Mouse (Mus musculus): ENCODE results near the gene Jak3. TPM values are rescaled to one million over a fixed set of nuclear protein-coding genes. Genes with fewer than 3 reads are reported as not detected.

Jak3 gene
- total and polyA plus RNA-seq, 3 experiments: 15.7 to 68.8 (median 29.8) TPM

DNA sequence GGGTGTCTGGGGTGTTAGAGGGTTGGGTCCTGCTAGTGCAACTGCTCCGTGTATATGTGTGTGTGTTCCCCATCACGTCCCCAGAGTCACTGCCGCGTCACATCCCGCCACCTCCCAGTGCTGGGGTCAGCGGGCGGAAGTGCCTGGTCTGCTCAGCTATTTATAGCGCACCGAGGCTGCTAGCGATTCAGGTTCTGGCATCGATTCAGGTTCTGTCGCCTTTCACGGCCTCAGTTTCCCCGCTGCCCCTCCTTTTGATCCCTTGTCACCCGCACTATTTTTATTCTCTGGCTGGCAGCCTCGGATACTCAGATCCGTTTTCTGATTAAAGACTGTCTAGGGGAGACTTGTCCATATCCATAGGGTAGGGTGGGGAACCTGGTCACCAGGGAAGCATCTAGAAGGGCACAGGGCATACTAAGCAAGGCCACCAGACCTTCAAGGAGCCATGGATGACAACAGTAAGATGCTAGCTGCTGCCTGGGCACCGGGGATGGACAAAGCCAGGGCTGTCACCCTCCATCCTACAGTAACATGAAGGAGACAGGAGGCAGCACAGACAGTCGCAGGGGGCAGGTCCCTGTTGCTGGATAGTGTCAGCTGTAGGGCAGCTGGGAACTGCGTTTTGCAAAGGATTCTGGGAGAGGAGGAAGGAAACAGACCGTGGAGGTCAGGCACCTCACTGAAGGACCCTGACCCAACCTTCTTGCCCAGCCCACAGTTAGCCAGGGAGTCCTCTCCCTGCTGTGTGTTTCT lies 7.7 kb upstream of the Jak3 start:
- DNase-seq (ENCODE audit: low spot score) (peak; percentile 53), ATAC-seq (ENCODE audit: extremely low read depth, insufficient number of reproducible peaks, low FRiP score, poor library complexity, severe bottlenecking) (0 out of 2 replicates have a peak, but pooled peaks have one; percentile 16)
- Histone ChIP-seq H3K9me3 (replicated peaks) (no peaks in the 10 kb centered on the region), H3K36me3 (replicated peaks) (no peaks in the 10 kb centered on the region), H3K27me3 (ENCODE audit: insufficient read depth, low read length) (peaks cover 49% of the 10 kb centered on the region), H3K4me3 (ENCODE audit: low read depth, low read length) (peak overlapping the region; percentile 69), H3K4me1 (ENCODE audit: insufficient read depth, low read depth, low read length) (peaks cover 77% of the 10 kb centered on the region)
- TF ChIP-seq POLR2AphosphoS5 (IDR thresholded peaks at IDR 0.05; ENCODE audit: insufficient replicate concordance, low read depth, low read length) (no peak), TAL1 (conservative IDR thresholded peaks at IDR 0.05; ENCODE audit: low read depth, low read length) (no peak), GATA2 (IDR thresholded peaks at IDR 0.05; ENCODE audit: borderline replicate concordance, low read depth, low read length) (no peak)

DNA sequence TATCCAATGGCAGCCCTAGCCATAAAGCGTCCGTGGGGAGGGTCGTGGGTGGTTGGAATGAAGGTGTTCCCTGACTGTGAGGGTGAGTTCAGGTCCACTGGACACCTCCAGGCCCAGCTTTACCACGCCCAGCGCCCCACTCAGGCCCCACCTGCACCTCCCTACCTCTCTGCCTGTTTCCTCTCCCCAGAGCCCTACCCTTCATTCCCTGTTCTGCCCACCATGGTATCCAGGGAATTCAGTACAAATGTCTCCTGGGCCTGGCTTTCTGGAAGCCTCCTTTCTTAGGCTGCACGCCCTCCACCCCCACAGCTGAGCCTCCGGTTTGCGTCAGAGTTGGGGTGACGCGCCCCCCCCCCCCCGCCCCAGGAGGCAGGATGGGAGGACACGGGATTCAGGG lies 5.9 kb upstream of the Jak3 start:
- H3K9me3 ChIP-seq (replicated peaks): no peaks in the 10 kb centered on the region
- H3K27me3 ChIP-seq (ENCODE audit: insufficient read depth, low read length): peaks cover 41% of the 10 kb centered on the region
- ATAC-seq (ENCODE audit: extremely low read depth, insufficient number of reproducible peaks, low FRiP score, poor library complexity, severe bottlenecking): no peak
- TF ChIP-seq POLR2AphosphoS5 (IDR thresholded peaks at IDR 0.05; ENCODE audit: insufficient replicate concordance, low read depth, low read length) (no peak), TAL1 (conservative IDR thresholded peaks at IDR 0.05; ENCODE audit: low read depth, low read length) (no peak), GATA2 (IDR thresholded peaks at IDR 0.05; ENCODE audit: borderline replicate concordance, low read depth, low read length) (no peak), GATA1 (IDR thresholded peaks at IDR 0.05; ENCODE audit: borderline replicate concordance, low read length) (no peak), CTCF (IDR thresholded peaks at IDR 0.05; ENCODE audit: low read depth, low read length) (no peak)
- H3K36me3 ChIP-seq (replicated peaks): peaks cover 1% of the 10 kb centered on the region
- DNase-seq (ENCODE audit: low spot score): peak; percentile 32
- H3K4me1 ChIP-seq (ENCODE audit: insufficient read depth, low read depth, low read length): peaks cover 71% of the 10 kb centered on the region
- H3K4me3 ChIP-seq (ENCODE audit: low read depth, low read length): peak overlapping the region; percentile 74

- DNase-seq (ENCODE audit: low spot score): peak; percentile 42
- TF ChIP-seq GATA1 (IDR thresholded peaks at IDR 0.05; ENCODE audit: borderline replicate concordance, low read length) (no peak), POLR2AphosphoS5 (IDR thresholded peaks at IDR 0.05; ENCODE audit: insufficient replicate concordance, low read depth, low read length) (no peak), GATA2 (IDR thresholded peaks at IDR 0.05; ENCODE audit: borderline replicate concordance, low read depth, low read length) (no peak)
These were observed 5.2 kb upstream of the Jak3 start for GRCm38 (mm10) chr8:71670621-71671548.

GRCm38 (mm10) chr8:71671549-71671965 lies 4.5 kb upstream of the Jak3 start, which contains the start of gene Unc13a:
Unc13a (minus strand) TSS chr8:71671757.
- Histone ChIP-seq H3K4me3 (ENCODE audit: low read depth, low read length) (peak within 1 kb of the TSS; percentile 74), H3K27me3 (ENCODE audit: insufficient read depth, low read length) (peaks cover 34% of the 10 kb centered on the region), H3K36me3 (replicated peaks) (peaks cover 5% of the 10 kb centered on the region), H3K4me1 (ENCODE audit: insufficient read depth, low read depth, low read length) (peaks cover 70% of the 10 kb centered on the region), H3K9me3 (replicated peaks) (no peaks in the 10 kb centered on the region)
- DNase-seq (ENCODE audit: low spot score) (peak; percentile 72), ATAC-seq (ENCODE audit: extremely low read depth, insufficient number of reproducible peaks, low FRiP score, poor library complexity, severe bottlenecking) (peak; percentile 40; the same call in 1 of the 2 replicates)
- no peak for TF ChIP-seq GATA2 (IDR thresholded peaks at IDR 0.05; ENCODE audit: borderline replicate concordance, low read depth, low read length)
- TF ChIP-seq CTCF (IDR thresholded peaks at IDR 0.05; ENCODE audit: low read depth, low read length): no peak
- TF ChIP-seq POLR2AphosphoS5 (IDR thresholded peaks at IDR 0.05; ENCODE audit: insufficient replicate concordance, low read depth, low read length): no peak
- TF ChIP-seq GATA1 (IDR thresholded peaks at IDR 0.05; ENCODE audit: borderline replicate concordance, low read length): no peak
- no peak for TF ChIP-seq TAL1 (conservative IDR thresholded peaks at IDR 0.05; ENCODE audit: low read depth, low read length)

More at GRCm38 (mm10) chr8:71670621-71671548, 5.2 kb upstream of the Jak3 start:
- peaks cover 74% of the 10 kb centered on the region for H3K4me1 ChIP-seq (ENCODE audit: insufficient read depth, low read depth, low read length)
- H3K9me3 ChIP-seq (replicated peaks): no peaks in the 10 kb centered on the region
- no peak for ATAC-seq (ENCODE audit: extremely low read depth, insufficient number of reproducible peaks, low FRiP score, poor library complexity, severe bottlenecking)
- H3K4me3 ChIP-seq (ENCODE audit: low read depth, low read length): peak overlapping the region; percentile 74
- H3K36me3 ChIP-seq (replicated peaks): peaks cover 5% of the 10 kb centered on the region
- H3K27me3 ChIP-seq (ENCODE audit: insufficient read depth, low read length): peaks cover 41% of the 10 kb centered on the region

- peaks cover 31% of the 10 kb centered on the region for H3K27me3 ChIP-seq (ENCODE audit: insufficient read depth, low read length)
- H3K4me3 ChIP-seq (ENCODE audit: low read depth, low read length): no peak overlapping the region; the same call in 1 of the 2 replicates
- H3K9me3 ChIP-seq (replicated peaks): no peaks in the 10 kb centered on the region
- ATAC-seq (ENCODE audit: extremely low read depth, insufficient number of reproducible peaks, low FRiP score, poor library complexity, severe bottlenecking) (no peak), DNase-seq (ENCODE audit: low spot score) (no peak)
- peaks cover 5% of the 10 kb centered on the region for H3K36me3 ChIP-seq (replicated peaks)
- H3K4me1 ChIP-seq (ENCODE audit: insufficient read depth, low read depth, low read length): peaks cover 69% of the 10 kb centered on the region
- TF ChIP-seq TAL1 (conservative IDR thresholded peaks at IDR 0.05; ENCODE audit: low read depth, low read length) (no peak), GATA2 (IDR thresholded peaks at IDR 0.05; ENCODE audit: borderline replicate concordance, low read depth, low read length) (no peak)
These were observed 3.8 kb upstream of the Jak3 start for GRCm38 (mm10) chr8:71672168-71672735.

GRCm38 (mm10) chr8:71674071-71674470 lies 2.0 kb upstream of the Jak3 start:
- Histone ChIP-seq H3K36me3 (replicated peaks) (peaks cover 20% of the 10 kb centered on the region), H3K4me1 (ENCODE audit: insufficient read depth, low read depth, low read length) (peaks cover 66% of the 10 kb centered on the region), H3K27me3 (ENCODE audit: insufficient read depth, low read length) (peaks cover 20% of the 10 kb centered on the region), H3K9me3 (replicated peaks) (peaks cover 8% of the 10 kb centered on the region), H3K4me3 (ENCODE audit: low read depth, low read length) (no peak overlapping the region)
- DNase-seq (ENCODE audit: low spot score) (no peak), ATAC-seq (ENCODE audit: extremely low read depth, insufficient number of reproducible peaks, low FRiP score, poor library complexity, severe bottlenecking) (no peak)
- TF ChIP-seq CTCF (IDR thresholded peaks at IDR 0.05; ENCODE audit: low read depth, low read length) (no peak), GATA1 (IDR thresholded peaks at IDR 0.05; ENCODE audit: borderline replicate concordance, low read length) (no peak), TAL1 (conservative IDR thresholded peaks at IDR 0.05; ENCODE audit: low read depth, low read length) (no peak), POLR2AphosphoS5 (IDR thresholded peaks at IDR 0.05; ENCODE audit: insufficient replicate concordance, low read depth, low read length) (no peak), GATA2 (IDR thresholded peaks at IDR 0.05; ENCODE audit: borderline replicate concordance, low read depth, low read length) (no peak)

Measured in G1E (cell line).